Mouse (Mus musculus): ENCODE results near the gene Spz1. TPM values are rescaled to one million over a fixed set of nuclear protein-coding genes. Genes with fewer than 3 reads are reported as not detected.

The Spz1 gene
- polyA plus RNA-seq, 1 experiment from 2014 or later = not detected

DNA sequence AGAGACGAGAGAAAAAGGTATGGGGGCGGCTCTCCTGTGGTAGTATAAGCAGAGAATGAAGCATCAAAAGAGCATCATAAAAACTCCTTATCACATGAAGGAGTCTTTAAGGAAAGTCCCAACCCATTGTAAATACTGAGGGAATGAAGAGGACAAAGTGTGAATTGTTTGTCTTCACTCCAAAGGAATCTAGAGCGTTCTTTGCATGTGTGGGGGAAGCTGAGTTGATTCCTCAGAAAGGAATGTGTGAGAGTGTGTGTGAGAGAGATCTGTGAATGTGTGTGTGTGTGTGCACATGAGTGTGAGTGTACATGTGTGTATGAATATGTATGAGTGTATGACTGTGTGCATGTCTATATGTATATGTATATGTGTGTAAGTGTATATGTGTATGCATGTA is 12.7 kb upstream of the Spz1 start:
- DNase-seq (ENCODE audit: low spot score, missing footprints) (peak; percentile 69), ATAC-seq (ENCODE audit: low FRiP score) (no peak)
- Histone ChIP-seq H3K27me3 (ENCODE audit: control insufficient read depth, insufficient read depth, low read length) (no peaks in the 10 kb centered on the region), H3K36me3 (ENCODE audit: control insufficient read depth, insufficient read depth, low read length) (no peaks in the 10 kb centered on the region), H3K4me2 (no peak overlapping the region), H3K9me3 (ENCODE audit: control insufficient read depth, low read length) (no peaks in the 10 kb centered on the region), H3K27ac (ENCODE audit: low read depth, low read length) (no peak overlapping the region), H3K9ac (ENCODE audit: low read length) (no peak overlapping the region), H3K4me1 (ENCODE audit: control insufficient read depth, insufficient read depth, low read length) (peaks cover 9% of the 10 kb centered on the region), H3K4me3 (ENCODE audit: low read depth, low read length) (no peak overlapping the region)
- 77% methylated on average over 3 of the region's 3 CpGs for WGBS

DNA sequence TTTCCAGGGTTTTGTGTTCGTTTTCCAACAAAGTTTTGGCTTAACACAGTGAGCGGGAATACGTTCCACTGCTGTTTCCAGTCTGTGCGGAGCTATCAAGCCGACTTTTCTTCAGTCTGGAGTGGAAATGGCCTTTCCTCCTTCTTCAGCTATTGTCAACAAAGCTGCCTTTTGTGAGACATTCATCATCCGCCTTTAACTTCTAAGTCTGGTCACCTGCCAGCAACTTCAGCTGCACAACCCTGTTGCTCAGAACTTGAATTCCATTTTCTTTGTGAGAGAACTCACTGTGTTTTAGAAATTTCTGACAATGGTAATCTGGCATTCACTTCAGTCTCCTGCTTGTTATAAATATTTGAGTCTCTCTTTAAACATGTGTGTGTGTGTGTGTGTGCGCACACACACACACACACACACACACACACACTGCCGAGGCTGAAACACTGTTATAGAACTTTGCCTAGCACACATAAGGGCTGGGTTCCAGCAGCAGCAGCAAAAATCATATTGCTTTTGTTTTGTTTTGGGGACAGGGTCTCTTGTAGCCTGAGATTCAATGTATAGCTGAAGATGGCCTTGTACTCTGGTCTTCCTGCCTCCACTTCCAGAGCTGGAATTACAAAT is 8.2 kb upstream of the Spz1 start:
- no peaks in the 10 kb centered on the region for H3K27me3 ChIP-seq (ENCODE audit: control insufficient read depth, insufficient read depth, low read length)
- no peak overlapping the region for H3K4me3 ChIP-seq (ENCODE audit: low read depth, low read length)
- WGBS = 80% methylated on average over 8 of the region's 8 CpGs
- H3K27ac ChIP-seq (ENCODE audit: low read depth, low read length) = no peak overlapping the region
- H3K4me2 ChIP-seq = no peak overlapping the region
- H3K36me3 ChIP-seq (ENCODE audit: control insufficient read depth, insufficient read depth, low read length) = no peaks in the 10 kb centered on the region
- ATAC-seq (ENCODE audit: low FRiP score) = no peak
- no peaks in the 10 kb centered on the region for H3K4me1 ChIP-seq (ENCODE audit: control insufficient read depth, insufficient read depth, low read length)
- H3K9ac ChIP-seq (ENCODE audit: low read length) = no peak overlapping the region
- H3K9me3 ChIP-seq (ENCODE audit: control insufficient read depth, low read length) = no peaks in the 10 kb centered on the region
- DNase-seq (ENCODE audit: low spot score, missing footprints) = peak; percentile 73

DNA sequence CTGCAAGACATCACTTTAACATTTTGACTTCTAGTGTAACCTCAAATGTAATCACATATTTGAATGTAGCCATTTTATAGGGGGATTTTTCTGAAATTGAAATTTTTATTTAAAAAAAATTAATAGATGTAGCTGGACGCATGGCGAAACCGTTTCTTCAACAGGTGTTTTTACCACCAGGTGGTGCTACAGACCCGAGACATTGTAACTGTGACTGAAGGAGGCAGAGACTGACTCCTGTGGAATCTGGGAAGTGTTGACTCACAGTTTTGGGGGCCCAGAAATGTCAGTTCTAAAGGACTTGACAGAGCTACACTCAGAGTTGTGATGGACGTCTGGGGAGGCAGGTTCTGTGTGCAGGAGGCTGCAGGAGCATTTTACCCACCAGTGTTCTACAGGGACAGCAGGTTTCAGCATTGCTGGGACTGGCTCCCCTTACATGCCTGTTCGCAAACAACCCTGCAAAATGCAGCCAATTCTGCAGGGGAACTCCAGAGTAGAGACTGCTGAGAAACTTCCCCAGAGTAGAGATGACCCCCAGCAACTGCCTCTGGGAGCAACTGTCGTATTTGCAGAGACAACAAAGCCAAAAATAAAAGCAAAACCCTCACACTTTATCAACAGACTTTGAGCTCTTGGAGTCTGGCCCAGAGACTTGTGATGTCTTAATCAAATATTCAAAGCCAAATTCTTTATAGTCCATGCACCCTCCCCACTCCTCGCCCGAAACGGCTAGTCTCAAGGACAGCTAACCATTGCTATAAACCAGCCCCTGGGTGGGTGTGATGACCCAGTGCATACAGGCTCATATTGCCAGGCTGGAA is 4.5 kb upstream of the Spz1 start:
- Histone ChIP-seq H3K4me2 (no peak overlapping the region), H3K36me3 (ENCODE audit: control insufficient read depth, insufficient read depth, low read length) (no peaks in the 10 kb centered on the region), H3K9ac (ENCODE audit: low read length) (no peak overlapping the region), H3K4me1 (ENCODE audit: control insufficient read depth, insufficient read depth, low read length) (peaks cover 4% of the 10 kb centered on the region), H3K27ac (ENCODE audit: low read depth, low read length) (no peak overlapping the region), H3K9me3 (ENCODE audit: control insufficient read depth, low read length) (no peaks in the 10 kb centered on the region), H3K27me3 (ENCODE audit: control insufficient read depth, insufficient read depth, low read length) (no peaks in the 10 kb centered on the region), H3K4me3 (ENCODE audit: low read depth, low read length) (no peak overlapping the region)
- ATAC-seq (ENCODE audit: low FRiP score) (peak; percentile 62; the same call in 1 of the 2 replicates), DNase-seq (ENCODE audit: low spot score, missing footprints) (peak; percentile 94)
- 36% methylated on average over 10 of the region's 10 CpGs for WGBS

DNA sequence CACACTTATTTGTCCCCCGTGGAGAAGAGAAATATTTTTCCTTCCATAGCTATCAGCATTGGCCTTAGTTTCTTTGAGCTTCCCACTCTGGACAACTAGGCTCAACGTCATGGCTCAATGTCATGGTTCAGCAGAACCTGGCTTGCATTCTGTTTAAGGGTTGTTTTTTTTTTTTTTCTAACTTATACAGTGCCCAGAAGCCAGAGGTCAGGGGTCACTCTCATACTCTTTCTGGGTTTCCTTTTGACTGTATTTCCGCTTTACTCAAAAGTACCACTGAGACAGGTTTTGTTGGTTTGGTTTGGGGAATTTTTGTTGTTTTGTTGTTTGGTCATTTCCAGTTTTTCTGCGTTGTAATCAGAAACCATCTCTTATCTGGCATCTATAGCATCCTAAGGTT is 2.2 kb upstream of the Spz1 start:
- H3K36me3 ChIP-seq (ENCODE audit: control insufficient read depth, insufficient read depth, low read length) = no peaks in the 10 kb centered on the region
- no peak for ATAC-seq (ENCODE audit: low FRiP score)
- WGBS = 78% methylated on average over 4 of the region's 4 CpGs

DNA sequence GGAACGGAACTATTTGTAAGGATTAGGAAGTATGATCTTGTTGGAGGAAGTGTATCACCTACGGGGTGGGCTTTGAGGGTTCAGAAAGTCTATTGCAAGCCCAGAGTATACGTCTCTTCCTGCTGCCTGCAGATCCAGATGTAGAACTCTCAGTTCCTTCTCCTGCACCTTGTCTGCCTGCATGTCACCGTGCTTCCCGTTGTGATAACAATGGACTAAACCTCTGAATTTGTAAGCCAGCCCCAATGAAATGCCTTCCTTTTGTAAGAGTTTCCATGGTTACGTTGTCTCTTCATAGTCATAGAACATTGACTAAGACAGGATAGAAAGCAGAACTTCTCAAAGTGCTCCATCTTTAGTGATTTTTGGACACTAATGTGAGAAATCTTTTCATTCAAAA is 716 bp upstream of the Spz1 start:
- WGBS = 41% methylated on average over 6 of the region's 6 CpGs
- ATAC-seq (ENCODE audit: low FRiP score) = no peak
- no peak for DNase-seq (ENCODE audit: low spot score, missing footprints)

More for the DNA sequence above, 2.2 kb upstream of the Spz1 start:
- no peaks in the 10 kb centered on the region for H3K27me3 ChIP-seq (ENCODE audit: control insufficient read depth, insufficient read depth, low read length)
- no peak overlapping the region for H3K27ac ChIP-seq (ENCODE audit: low read depth, low read length)
- H3K4me3 ChIP-seq (ENCODE audit: low read depth, low read length) = no peak overlapping the region
- no peak overlapping the region for H3K9ac ChIP-seq (ENCODE audit: low read length)
- peak; percentile 72 for DNase-seq (ENCODE audit: low spot score, missing footprints)
- H3K4me2 ChIP-seq = no peak overlapping the region
- no peaks in the 10 kb centered on the region for H3K9me3 ChIP-seq (ENCODE audit: control insufficient read depth, low read length)
- H3K4me1 ChIP-seq (ENCODE audit: control insufficient read depth, insufficient read depth, low read length) = peaks cover 4% of the 10 kb centered on the region

DNA sequence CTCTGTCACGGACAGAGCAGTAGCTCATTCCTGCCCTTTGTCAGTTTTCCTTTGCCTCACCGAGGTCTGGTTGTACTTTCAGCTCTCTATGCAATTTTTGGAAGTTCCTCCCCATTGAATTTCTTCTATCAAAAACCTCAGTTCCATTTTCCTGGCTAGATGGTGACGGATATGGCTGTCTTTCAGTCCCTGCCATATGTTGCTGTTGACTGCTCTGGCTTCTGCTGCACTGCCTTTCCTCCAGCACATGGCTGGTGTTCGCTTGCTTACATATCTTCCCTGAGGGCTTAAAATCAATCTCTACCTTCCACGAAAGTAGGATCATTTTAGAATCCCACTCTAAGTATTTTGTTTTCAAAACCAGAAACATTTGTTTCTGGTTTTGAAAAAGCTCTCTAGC is 16.5 kb downstream of the Spz1 start:
- no peak for ATAC-seq (ENCODE audit: low FRiP score)
- 72% methylated on average over 5 of the region's 5 CpGs for WGBS

More for the DNA sequence above, 716 bp upstream of the Spz1 start:
- Histone ChIP-seq H3K9me3 (ENCODE audit: control insufficient read depth, low read length) (no peaks in the 10 kb centered on the region), H3K36me3 (ENCODE audit: control insufficient read depth, insufficient read depth, low read length) (no peaks in the 10 kb centered on the region), H3K4me2 (no peak overlapping the region), H3K4me1 (ENCODE audit: control insufficient read depth, insufficient read depth, low read length) (peaks cover 4% of the 10 kb centered on the region), H3K9ac (ENCODE audit: low read length) (no peak overlapping the region), H3K27ac (ENCODE audit: low read depth, low read length) (no peak overlapping the region), H3K27me3 (ENCODE audit: control insufficient read depth, insufficient read depth, low read length) (no peaks in the 10 kb centered on the region), H3K4me3 (ENCODE audit: low read depth, low read length) (no peak overlapping the region)

DNA sequence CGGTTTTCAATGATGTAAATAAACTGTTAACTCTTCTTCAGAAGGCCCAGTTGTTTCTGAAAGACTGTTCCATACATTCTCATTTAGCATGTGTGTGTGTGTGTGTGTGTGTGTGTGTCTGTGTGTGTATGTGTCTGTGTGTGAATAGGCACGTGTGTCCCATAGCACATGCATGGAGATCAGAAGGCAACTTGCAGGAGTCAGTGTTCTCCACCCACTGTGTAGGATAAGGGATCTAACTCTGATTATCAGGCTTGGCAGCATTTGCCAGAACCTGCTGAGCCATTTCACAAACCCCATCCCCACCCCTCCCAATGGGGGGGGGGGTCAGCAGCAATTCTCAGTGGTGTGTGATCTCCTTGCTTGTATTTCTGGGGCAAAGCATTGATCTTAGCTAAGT is 18.7 kb downstream of the Spz1 start:
- DNase-seq (ENCODE audit: low spot score, missing footprints) = no peak
- Histone ChIP-seq H3K9ac (ENCODE audit: low read length) (no peak overlapping the region), H3K4me3 (ENCODE audit: low read depth, low read length) (no peak overlapping the region), H3K4me1 (ENCODE audit: control insufficient read depth, insufficient read depth, low read length) (peaks cover 15% of the 10 kb centered on the region), H3K4me2 (no peak overlapping the region), H3K27ac (ENCODE audit: low read depth, low read length) (peak overlapping the region; percentile 21), H3K27me3 (ENCODE audit: control insufficient read depth, insufficient read depth, low read length) (no peaks in the 10 kb centered on the region), H3K9me3 (ENCODE audit: control insufficient read depth, low read length) (no peaks in the 10 kb centered on the region), H3K36me3 (ENCODE audit: control insufficient read depth, insufficient read depth, low read length) (no peaks in the 10 kb centered on the region)
- ATAC-seq (ENCODE audit: low FRiP score) = peak; percentile 80
- WGBS = 56% methylated on average over 2 of the region's 2 CpGs

More for the DNA sequence above, 16.5 kb downstream of the Spz1 start:
- Histone ChIP-seq H3K4me2 (no peak overlapping the region), H3K27ac (ENCODE audit: low read depth, low read length) (no peak overlapping the region), H3K4me3 (ENCODE audit: low read depth, low read length) (no peak overlapping the region), H3K4me1 (ENCODE audit: control insufficient read depth, insufficient read depth, low read length) (peaks cover 15% of the 10 kb centered on the region), H3K27me3 (ENCODE audit: control insufficient read depth, insufficient read depth, low read length) (no peaks in the 10 kb centered on the region), H3K36me3 (ENCODE audit: control insufficient read depth, insufficient read depth, low read length) (no peaks in the 10 kb centered on the region), H3K9ac (ENCODE audit: low read length) (no peak overlapping the region), H3K9me3 (ENCODE audit: control insufficient read depth, low read length) (no peaks in the 10 kb centered on the region)
- DNase-seq (ENCODE audit: low spot score, missing footprints) = peak; percentile 37

DNA sequence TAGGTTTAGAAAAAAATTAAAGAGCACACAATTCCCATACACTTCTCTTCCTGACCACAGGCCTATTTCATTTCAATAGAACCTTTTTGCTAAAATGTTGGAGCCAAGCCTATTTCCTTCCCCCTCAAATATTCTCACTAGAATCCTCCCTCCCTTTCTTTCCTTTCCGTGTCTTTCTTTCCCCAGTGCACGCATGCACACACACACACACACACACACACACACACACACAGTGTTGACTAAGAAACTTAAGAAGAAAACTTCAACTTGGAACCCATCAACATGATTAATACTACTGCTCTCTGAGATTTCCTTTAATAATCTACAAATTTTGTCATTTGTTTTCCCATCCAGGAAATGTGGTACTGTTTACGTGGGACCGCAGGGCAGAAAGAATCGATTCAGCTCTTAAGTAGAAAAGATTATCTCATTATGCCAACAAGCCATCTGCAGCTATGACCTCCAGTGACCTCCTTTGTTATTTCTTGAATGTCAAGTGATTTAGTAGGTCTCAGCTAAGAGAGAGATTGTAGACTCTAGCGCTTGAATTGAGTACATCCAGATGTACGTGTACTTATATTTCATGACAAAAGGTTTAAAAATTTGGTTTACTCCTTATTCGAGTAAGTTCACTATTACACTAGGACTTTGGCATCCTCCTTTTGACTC is 19.4 kb downstream of the Spz1 start:
- H3K4me3 ChIP-seq (ENCODE audit: low read depth, low read length) = no peak overlapping the region
- peak; percentile 79 for ATAC-seq (ENCODE audit: low FRiP score)
- no peak overlapping the region for H3K9ac ChIP-seq (ENCODE audit: low read length)
- no peaks in the 10 kb centered on the region for H3K27me3 ChIP-seq (ENCODE audit: control insufficient read depth, insufficient read depth, low read length)
- 25% methylated on average over 8 of the region's 8 CpGs for WGBS
- no peaks in the 10 kb centered on the region for H3K36me3 ChIP-seq (ENCODE audit: control insufficient read depth, insufficient read depth, low read length)
- no peak overlapping the region for H3K4me2 ChIP-seq
- H3K27ac ChIP-seq (ENCODE audit: low read depth, low read length) = no peak overlapping the region
- peak; percentile 94 for DNase-seq (ENCODE audit: low spot score, missing footprints)
- H3K9me3 ChIP-seq (ENCODE audit: control insufficient read depth, low read length) = no peaks in the 10 kb centered on the region
- peaks cover 15% of the 10 kb centered on the region for H3K4me1 ChIP-seq (ENCODE audit: control insufficient read depth, insufficient read depth, low read length)

DNA sequence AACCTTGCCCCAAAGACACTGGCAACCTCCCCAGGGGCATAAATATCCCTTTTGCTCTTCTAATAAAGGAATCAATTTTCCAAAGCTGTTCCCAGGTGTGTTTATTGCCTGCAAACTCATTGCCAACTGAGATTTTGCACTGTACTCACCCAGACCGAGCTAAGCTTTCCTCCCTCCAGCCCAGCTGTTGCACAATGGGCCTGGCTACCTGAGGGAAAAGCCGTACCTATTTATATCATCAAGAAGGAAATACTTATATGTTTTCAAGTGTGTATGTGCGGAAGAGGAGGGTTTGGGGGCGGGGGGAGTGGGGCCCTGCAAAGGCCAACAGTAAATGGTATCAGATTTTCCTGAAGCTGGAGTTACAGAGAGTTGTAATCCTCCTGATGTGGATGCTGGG is 28.9 kb downstream of the Spz1 start:
- peaks cover 14% of the 10 kb centered on the region; the same call in 1 of the 2 replicates for H3K9me3 ChIP-seq (ENCODE audit: control insufficient read depth, low read length)
- DNase-seq (ENCODE audit: low spot score, missing footprints) (no peak), ATAC-seq (ENCODE audit: low FRiP score) (no peak)
- H3K9ac ChIP-seq (ENCODE audit: low read length) = no peak overlapping the region
- no peaks in the 10 kb centered on the region for H3K36me3 ChIP-seq (ENCODE audit: control insufficient read depth, insufficient read depth, low read length)
- H3K27me3 ChIP-seq (ENCODE audit: control insufficient read depth, insufficient read depth, low read length) = no peaks in the 10 kb centered on the region
- no peaks in the 10 kb centered on the region for H3K4me1 ChIP-seq (ENCODE audit: control insufficient read depth, insufficient read depth, low read length)
- no peak overlapping the region for H3K4me3 ChIP-seq (ENCODE audit: low read depth, low read length)
- 89% methylated on average over 4 of the region's 4 CpGs for WGBS
- H3K4me2 ChIP-seq = no peak overlapping the region
- H3K27ac ChIP-seq (ENCODE audit: low read depth, low read length) = no peak overlapping the region
